Mouse (Mus musculus) right cerebral cortex, postnatal 36 days (tissue): ENCODE results near the gene Mpo.

Experiments used
- DNase-seq, 2 experiments: peaks; one replicate each; pipeline ENCODE4 v3.0.0; 2022; ENCODE audit warnings: low spot score in 2 of 2, mixed read lengths in 1 of 2

Mpo gene

DNA sequence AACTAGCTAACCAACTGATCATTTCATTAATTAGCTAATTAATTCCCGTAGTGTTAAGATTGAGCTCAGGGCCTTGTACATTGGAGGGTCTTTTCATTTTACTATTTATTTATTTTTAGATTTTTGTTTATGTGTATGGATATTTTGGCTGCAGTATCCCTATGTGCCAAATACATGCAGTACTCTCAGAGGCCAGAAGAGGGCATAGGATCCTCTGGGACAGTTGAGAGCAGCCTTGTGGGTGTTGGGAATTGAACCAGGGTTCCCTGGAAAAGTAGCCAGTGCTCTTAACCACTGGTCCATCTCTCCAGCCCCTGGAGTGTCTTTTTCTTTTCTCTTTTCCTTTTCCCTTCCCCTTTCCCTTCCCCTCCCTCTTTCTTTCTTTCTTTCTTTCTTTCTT, 12.1 kb downstream of the Mpo start:
- DNase-seq, result no peak

GRCm38 (mm10) chr11:87807433-87807832, 14.1 kb downstream of the Mpo start:
- no peak for DNase-seq

DNA sequence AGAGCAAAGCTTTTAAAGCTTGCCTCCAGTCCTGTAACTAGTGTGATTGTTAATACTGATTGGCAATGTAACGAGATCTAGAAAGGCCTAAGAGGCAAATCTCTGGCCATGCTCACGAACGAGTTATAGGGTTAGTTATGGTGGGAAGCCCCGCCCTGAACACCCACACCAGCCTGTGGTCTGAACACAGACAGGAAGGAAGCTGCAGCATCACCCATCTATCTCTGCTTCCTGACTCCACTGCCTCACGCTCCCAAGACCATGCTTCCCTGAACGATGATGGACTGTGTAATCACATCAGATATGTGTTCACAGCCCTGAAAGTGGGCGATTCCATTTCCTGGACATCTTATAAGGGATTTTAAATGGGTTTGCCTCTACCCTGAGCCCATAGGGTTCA, 14.9 kb downstream of the Mpo start:
- DNase-seq, result no peak

DNA sequence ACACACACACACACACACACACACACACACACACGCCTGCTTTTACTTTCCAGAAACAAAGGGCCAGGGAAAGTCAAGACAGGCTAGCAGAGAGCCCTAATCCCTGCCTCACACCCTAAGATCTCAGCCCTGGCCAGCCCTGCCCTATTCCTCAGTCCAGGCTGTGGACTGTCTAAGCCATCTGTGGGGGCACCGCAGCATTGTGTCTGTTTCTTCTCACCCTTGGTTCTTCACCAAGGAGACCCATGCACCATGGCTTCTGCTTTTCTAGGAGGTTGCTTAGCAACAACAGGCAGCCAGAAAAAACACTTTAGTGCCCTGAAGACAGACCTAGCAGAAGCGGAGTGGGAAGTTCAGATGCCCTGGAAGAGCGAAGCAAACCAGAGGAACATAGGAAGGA, 18.0 kb downstream of the Mpo start:
- DNase-seq, result no peak

- no peak for DNase-seq
These were observed 21.4 kb downstream of the Mpo start for GRCm38 (mm10) chr11:87814831-87815230.

GRCm38 (mm10) chr11:87816707-87817442, 23.5 kb downstream of the Mpo start:
- DNase-seq, result no peak

DNA sequence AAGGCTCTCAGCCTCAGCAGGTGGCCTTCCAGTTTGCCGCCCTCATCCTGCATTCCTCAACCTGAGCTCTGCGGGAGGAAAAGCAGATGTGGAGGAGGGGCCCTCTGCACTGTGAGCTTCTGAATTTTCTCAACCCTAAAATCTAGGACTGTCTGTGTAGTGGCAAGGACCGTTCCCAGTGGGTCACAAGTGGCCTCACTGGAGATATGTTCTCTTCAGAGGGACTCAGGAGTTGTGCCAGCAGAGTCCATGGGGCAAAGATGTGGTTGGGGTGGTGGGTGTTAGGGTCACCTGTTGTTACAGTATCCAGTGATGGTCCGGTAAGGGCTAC, 24.0 kb downstream of the Mpo start:
- DNase-seq, result no peak

DNA sequence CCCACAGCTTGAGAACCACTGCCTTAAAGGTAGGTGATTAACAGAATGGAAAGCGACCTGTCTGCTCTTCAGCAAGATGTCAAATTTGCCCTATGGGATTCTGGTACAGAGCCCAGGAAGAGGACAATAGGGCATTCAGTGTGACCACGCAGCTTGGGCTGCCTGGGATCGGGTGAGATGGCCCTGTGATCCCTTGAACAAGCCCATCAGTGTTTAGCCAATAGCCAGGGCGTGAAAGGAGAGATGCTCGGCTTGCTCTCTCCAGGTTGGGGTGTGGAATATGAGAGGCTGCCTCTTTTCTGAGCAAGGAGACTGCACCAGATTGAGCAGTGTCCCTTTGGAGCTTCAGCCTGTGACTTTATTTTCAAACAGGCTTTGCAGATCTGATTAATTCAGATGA, 28.1 kb downstream of the Mpo start:
- no peak for DNase-seq

DNA sequence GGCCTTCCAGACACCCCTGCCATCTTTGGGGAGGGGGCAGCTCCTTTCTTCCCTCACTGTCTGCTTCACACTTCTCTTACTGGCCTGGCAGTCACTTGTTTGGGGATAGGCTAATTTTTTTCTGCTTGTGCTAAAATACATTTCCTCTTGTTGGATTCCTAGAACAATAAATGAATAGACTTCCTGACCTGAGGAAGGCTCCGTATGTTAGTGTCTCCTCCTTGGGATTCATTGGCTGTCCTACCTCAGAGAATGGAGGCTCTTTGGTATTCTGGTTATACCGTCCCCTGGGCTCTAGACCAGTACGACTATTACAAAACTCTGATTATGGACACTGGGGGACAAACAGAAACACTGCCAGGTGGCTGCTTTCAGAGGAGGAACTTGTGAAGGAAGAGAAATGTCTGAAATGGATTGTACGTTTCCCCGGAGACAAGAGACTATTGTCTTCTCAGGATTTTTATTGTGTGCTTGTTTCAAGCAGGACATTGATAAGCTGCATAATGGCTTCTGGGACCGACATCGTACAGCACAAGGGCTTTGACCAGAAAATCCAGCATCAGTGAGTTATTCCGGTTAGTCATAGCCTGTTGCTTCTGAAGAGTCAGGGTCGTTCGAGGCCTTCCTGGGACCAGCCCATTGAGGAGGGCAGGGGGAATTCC, 35.0 kb downstream of the Mpo start, which contains the start of gene Lpo:
Lpo (minus strand) TSS at position 51 of the 662 bp plus-strand sequence.
- no peak for DNase-seq

- no peak for DNase-seq
These were observed 47.3 kb downstream of the Mpo start for GRCm38 (mm10) chr11:87840676-87841075.

DNA sequence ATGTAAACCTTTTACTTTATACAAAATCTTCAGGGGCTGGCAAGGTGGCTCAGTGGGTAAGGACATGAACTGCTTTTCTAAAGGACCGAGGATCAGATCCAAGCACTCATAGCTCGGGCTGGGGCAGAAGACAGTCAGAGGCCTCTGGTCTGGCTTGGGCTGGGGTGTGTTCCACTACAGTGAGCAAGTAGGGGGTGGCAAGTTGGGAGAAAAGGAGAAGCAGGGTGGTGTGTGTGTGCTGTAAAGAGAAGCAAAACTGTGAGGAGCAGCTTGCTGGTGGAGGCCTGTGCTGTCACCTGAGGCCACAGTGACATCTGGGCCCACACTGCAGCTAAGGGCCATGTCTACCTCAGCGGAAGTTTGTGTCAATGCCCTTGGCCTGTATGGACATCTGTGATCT, 48.1 kb downstream of the Mpo start:
- no peak for DNase-seq

DNA sequence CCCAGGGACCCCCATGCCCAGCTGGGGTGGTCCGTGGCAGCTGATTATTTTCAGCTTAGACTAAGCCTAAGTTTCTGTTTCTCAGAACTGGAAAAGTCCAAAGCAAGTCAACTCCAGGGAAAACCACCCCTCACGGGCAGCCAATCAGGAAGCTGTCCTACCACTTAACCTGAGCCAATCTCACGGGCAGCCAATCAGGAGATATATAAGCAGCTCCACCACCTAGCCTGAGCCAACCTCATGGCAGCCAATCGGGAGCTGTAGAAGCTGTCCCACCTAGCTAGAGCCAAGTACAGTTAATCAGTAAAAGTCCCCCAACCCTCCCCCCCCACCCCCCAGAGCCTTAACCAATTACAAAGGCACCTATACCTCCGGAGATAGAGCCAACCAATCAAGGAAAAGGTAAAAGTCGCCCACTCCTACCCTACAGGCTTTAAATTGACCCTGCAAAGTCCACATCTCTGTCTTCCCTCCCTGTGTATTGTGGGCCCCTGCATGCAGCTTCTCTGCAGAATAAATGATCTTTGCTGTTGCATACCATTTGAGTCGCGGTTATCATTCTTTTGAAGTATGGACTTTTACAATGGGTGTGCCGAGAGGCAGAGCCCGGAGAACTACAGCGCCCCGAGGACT, 53.7 kb downstream of the Mpo start:
- no peak for DNase-seq

GRCm38 (mm10) chr11:87847884-87848283, 54.5 kb downstream of the Mpo start:
- no peak for DNase-seq

DNA sequence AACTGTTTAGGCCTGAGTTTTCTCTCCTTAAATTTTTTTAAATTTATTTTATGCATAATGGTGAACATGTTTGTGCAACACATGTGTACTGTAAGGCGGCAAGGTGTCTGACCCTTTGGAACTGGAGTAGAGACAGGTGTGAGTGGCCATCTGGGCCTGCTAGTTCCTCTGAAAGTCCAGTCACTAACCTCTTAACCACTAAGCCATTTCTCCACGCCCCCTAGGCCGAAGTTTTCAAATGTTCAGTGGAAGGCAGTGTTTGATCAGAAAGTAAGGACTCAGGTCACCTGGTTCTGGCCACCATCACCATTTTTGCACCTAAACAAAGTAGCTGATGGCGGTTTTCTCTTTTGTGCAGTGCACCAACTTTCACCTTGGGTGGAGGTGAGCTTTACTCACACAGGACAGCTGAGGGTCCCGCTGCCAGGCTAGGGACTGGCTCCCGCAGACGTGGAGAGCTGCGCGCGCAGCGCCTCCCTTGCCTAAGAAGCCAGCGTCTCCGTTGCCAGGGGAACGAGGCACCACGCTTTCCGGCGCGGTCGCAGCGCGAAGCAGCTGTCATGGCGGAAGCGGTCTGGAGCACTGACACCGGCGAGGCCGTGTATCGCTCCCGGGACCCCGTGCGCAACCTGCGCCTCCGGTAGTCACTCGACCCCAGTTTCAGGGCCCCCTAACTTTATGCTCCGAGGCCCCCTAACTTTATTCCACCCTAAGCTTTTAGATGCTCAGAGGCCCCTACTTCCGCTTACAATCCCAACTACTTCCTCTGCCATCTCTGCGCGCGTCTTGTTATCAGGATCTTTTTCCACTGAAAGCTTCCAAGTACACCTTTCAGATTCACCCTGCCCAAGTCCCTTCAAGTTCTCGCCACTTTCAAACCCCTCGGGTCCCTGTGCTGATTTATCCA, 59.6 kb downstream of the Mpo start, which contains the start of gene Mks1:
Mks1 (plus strand) TSS at position 526 of the 907 bp plus-strand sequence.
- DNase-seq, result peak; percentile 87 to 91

DNA sequence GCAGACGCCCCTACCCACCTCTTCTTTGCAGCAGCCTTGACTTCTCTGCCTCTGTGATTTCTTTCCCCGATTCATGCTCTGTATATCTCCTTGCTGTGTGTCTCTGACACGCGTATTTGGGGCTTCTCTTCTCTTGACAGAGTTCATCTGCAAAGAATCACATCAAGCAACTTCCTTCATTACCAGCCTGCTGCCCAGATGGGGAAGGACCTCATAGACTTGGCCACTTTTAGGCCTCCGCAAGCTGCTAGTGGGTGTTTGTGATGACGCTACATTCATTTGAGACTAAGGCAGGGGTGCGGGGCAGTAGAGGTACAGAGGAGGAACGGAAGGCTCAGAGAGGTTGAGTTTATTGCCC, 60.2 kb downstream of the Mpo start:
- DNase-seq, result peak; percentile 4 to 16
